Mouse (Mus musculus): Measurements from ENCODE around the gene Hcfc1r1. TPM values are rescaled to one million over a fixed set of nuclear protein-coding genes. Genes with fewer than 3 reads are reported as not detected.
A peak's percentile ranks its signal among the peaks of the same experiment; 100 is the strongest.

The Hcfc1r1 gene
- polyA plus RNA-seq, 1 experiment from 2014 or later = 136 TPM

DNA sequence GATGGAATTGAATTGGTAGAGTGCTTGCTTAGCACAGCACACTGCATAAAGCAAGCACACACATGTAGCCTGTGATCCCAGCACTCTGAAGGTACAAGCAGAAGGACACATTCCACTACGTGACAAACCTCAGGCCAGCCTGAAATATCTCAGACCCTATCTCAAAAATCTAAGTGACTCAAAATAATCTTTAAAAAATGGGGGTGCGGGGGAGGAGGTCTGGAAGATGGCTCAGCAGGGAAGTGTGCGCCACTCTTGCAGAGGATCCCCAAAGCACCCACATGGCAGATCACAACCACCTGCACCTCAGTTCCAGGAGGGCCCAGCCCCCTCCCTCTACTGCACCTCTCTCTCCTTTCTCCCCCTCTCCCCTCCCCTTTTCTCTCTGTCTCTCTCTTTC is 1.9 kb upstream of the Hcfc1r1 start:
- ATAC-seq = no peak
- WGBS = 88% methylated on average over 3 of the region's 3 CpGs
- no peaks in the 10 kb centered on the region for H3K9me3 ChIP-seq (ENCODE audit: control insufficient read depth)

DNA sequence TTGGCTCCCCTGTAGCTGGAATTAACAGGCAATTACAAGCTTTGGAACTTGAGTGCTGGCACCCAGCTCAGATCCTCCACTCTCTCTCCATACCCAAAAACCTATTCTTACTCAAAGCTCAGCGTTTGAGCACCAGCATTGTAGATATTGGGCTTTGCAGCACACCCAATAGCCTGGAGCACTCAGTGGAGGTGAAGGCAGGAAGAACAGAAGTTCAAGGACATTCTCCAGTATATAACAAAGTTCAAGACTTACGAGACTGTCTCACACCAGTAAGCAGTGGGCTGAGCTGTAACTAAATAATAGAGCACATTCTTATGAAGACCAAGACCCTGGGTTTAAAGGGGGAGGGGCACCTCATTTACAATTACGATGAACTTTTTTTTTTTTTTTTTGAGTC is 635 bp upstream of the Hcfc1r1 start:
- 44% methylated on average over 3 of the region's 3 CpGs for WGBS
- peak overlapping the region; percentile 80 for H3K4me3 ChIP-seq (ENCODE audit: low read depth, low read length)
- peaks cover 28% of the 10 kb centered on the region for H3K4me1 ChIP-seq (replicated peaks; ENCODE audit: control insufficient read depth, insufficient read depth, low read length)

More for the DNA sequence above, 1.9 kb upstream of the Hcfc1r1 start:
- no peak overlapping the region for H3K4me3 ChIP-seq (ENCODE audit: low read depth, low read length)
- H3K4me1 ChIP-seq (replicated peaks; ENCODE audit: control insufficient read depth, insufficient read depth, low read length) = peaks cover 20% of the 10 kb centered on the region
- no peaks in the 10 kb centered on the region for H3K27me3 ChIP-seq (replicated peaks; ENCODE audit: control insufficient read depth, insufficient read depth, low read length)
- no peak overlapping the region for H3K4me2 ChIP-seq (replicated peaks; ENCODE audit: low read depth)
- H3K36me3 ChIP-seq (ENCODE audit: control insufficient read depth, insufficient read depth) = peaks cover 36% of the 10 kb centered on the region
- no peak overlapping the region for H3K27ac ChIP-seq (ENCODE audit: low read depth, low read length)
- TF ChIP-seq CTCF (IDR thresholded peaks at IDR 0.05; ENCODE audit: low read depth) = no peak
- no peak overlapping the region for H3K9ac ChIP-seq (ENCODE audit: low read depth, low read length)

DNA sequence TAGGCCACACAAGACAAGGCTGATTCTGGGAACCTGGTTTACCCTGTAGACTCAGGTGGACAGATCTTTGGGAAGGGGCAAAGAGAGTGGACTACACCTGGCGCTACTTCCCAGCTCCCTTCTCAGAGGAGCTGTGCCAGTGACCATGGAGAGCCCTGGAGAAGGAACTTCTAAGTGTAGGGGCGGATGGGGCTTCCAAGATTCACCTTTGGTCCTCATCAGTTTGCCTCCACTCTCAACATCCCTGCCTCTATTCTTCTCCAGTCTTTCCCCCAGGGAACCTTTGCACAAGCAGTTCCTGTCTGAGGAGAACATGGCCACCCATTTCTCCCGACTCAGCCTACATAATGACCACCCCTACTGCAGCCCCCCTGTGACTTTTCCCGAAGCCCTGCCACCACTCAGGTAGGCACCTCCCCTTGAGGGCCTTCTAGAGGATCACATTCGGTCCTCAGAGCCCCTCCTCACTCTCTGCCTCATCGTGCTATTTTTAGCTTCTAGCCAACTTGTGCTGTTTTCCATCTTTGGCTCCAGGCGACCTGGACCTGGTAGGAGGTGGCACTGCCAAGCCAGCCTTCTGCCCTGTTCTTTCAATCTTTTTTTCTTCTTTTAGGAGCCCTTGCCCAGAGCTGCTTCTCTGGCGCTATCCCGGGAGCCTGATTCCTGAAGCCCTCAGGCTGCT is 1.0 kb downstream of the Hcfc1r1 start:
- Histone ChIP-seq H3K4me3 (ENCODE audit: low read depth, low read length) (peak overlapping the region; percentile 80), H3K9ac (ENCODE audit: low read depth, low read length) (peak overlapping the region; percentile 50), H3K4me1 (replicated peaks; ENCODE audit: control insufficient read depth, insufficient read depth, low read length) (peaks cover 28% of the 10 kb centered on the region), H3K4me2 (replicated peaks; ENCODE audit: low read depth) (peak overlapping the region; percentile 97), H3K27me3 (replicated peaks; ENCODE audit: control insufficient read depth, insufficient read depth, low read length) (peaks cover 8% of the 10 kb centered on the region), H3K36me3 (ENCODE audit: control insufficient read depth, insufficient read depth) (peaks cover 7% of the 10 kb centered on the region; the same call in 1 of the 2 replicates), H3K27ac (ENCODE audit: low read depth, low read length) (peak overlapping the region; percentile 60), H3K9me3 (ENCODE audit: control insufficient read depth) (no peaks in the 10 kb centered on the region)
- 41% methylated on average over 9 of the region's 9 CpGs for WGBS
- no peak for ATAC-seq
- TF ChIP-seq CTCF (IDR thresholded peaks at IDR 0.05; ENCODE audit: low read depth) = no peak

More for the DNA sequence above, 635 bp upstream of the Hcfc1r1 start:
- Histone ChIP-seq H3K9ac (ENCODE audit: low read depth, low read length) (no peak overlapping the region), H3K4me2 (replicated peaks; ENCODE audit: low read depth) (peak overlapping the region; percentile 97), H3K27me3 (replicated peaks; ENCODE audit: control insufficient read depth, insufficient read depth, low read length) (no peaks in the 10 kb centered on the region), H3K9me3 (ENCODE audit: control insufficient read depth) (no peaks in the 10 kb centered on the region), H3K36me3 (ENCODE audit: control insufficient read depth, insufficient read depth) (peaks cover 24% of the 10 kb centered on the region), H3K27ac (ENCODE audit: low read depth, low read length) (no peak overlapping the region)
- ATAC-seq = no peak
- TF ChIP-seq CTCF (IDR thresholded peaks at IDR 0.05; ENCODE audit: low read depth) = no peak

DNA sequence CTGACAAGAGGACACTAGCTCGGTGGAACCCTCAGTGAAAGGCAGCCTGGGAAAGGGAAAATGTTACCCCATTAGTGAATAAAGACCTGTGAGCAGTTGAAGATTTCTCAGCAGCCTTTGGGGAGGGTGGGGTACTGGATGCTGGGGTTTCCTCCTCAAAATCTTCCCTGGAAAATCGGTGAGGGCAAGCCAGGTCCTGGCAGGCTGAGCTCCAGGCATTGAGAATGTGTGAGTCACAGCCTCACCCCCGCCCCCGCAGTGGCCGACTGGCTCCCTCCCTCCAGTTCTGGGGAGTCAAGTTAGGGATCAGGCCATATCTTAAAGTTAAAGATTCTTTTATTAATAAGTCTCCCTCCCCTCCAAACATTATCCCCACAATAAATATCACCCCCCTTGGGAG is 1.7 kb downstream of the Hcfc1r1 start:
- peaks cover 28% of the 10 kb centered on the region for H3K4me1 ChIP-seq (replicated peaks; ENCODE audit: control insufficient read depth, insufficient read depth, low read length)
- H3K4me3 ChIP-seq (ENCODE audit: low read depth, low read length) = no peak overlapping the region
- 36% methylated on average over 5 of the region's 5 CpGs for WGBS
- H3K27ac ChIP-seq (ENCODE audit: low read depth, low read length) = peak overlapping the region; percentile 60; the same call in 1 of the 2 replicates
- peak overlapping the region; percentile 97 for H3K4me2 ChIP-seq (replicated peaks; ENCODE audit: low read depth)
- ATAC-seq = no peak
- no peak overlapping the region for H3K9ac ChIP-seq (ENCODE audit: low read depth, low read length)
- no peaks in the 10 kb centered on the region for H3K9me3 ChIP-seq (ENCODE audit: control insufficient read depth)
- TF ChIP-seq CTCF (IDR thresholded peaks at IDR 0.05; ENCODE audit: low read depth) = no peak
- H3K36me3 ChIP-seq (ENCODE audit: control insufficient read depth, insufficient read depth) = peaks cover 2% of the 10 kb centered on the region; the same call in 1 of the 2 replicates
- peaks cover 14% of the 10 kb centered on the region for H3K27me3 ChIP-seq (replicated peaks; ENCODE audit: control insufficient read depth, insufficient read depth, low read length)

DNA sequence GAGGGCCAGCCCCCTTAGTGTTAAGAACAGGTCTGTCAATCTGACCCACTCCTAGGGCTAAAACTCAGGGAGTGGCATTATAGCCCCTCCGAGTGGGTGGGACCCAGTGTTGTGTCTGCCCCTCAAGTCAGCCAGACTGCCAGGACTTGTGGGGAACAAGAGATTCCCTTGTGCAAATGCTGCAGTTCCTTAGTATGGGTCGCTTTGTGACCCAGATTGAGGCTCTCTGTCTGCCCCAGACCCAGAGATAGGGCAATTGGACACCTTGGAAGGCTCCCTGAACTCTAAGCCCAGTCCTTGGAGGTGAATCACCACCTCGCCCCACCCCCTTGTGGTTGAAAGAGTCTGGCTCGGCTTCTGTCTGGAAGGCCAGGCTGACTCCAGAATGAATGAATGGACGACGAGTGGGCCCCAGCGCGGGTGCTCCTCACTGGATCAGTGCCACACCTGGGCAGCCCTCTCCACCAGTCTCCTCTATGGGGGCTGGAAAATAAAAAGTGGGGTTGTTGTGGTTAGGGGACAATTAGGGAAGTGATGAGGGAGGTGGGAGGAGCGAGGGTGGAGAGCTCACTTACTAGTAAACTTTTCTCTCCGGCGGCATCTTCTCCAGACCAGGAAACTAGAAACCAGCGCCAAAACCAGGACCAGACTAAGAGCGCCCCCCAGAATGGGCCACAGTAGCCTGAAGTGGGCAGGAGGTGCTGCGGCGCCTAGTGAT is 2.3 kb downstream of the Hcfc1r1 start:
- ATAC-seq = peak; percentile 16; the same call in 1 of the 2 replicates

DNA sequence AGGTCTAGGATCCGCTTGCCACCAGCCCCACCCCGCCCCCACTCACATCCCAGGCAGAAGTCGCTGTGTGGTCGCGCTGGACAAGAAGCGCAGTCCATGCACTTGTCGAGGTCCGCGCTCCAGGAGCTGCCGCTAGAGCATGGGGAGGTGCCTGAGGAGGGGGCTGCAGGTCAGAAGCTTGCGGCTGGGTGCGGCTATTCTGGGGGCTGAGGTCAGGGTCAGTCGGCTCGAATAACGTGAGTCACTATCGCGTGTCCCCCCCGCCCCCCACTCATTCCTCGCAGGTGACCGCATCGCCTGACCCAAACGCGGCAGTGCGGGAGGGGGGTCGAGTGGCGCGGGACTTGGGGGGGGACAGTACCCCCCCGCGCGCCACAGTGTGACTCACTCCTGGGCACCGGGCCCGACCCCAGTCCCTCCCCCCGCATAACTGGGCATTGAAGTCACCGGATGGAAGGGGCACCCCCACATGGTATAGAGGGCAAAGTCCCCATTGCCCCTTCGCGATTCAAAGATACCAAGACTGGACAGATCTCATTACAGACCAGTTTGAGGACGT is 3.2 kb downstream of the Hcfc1r1 start:
- Histone ChIP-seq H3K4me3 (ENCODE audit: low read depth, low read length) (peak overlapping the region; percentile 65), H3K9me3 (ENCODE audit: control insufficient read depth) (no peaks in the 10 kb centered on the region), H3K4me1 (replicated peaks; ENCODE audit: control insufficient read depth, insufficient read depth, low read length) (peaks cover 31% of the 10 kb centered on the region), H3K27me3 (replicated peaks; ENCODE audit: control insufficient read depth, insufficient read depth, low read length) (peaks cover 23% of the 10 kb centered on the region), H3K27ac (ENCODE audit: low read depth, low read length) (peak overlapping the region; percentile 76), H3K36me3 (ENCODE audit: control insufficient read depth, insufficient read depth) (no peaks in the 10 kb centered on the region), H3K9ac (ENCODE audit: low read depth, low read length) (peak overlapping the region; percentile 59), H3K4me2 (replicated peaks; ENCODE audit: low read depth) (peak overlapping the region; percentile 97)
- WGBS = 2% methylated on average over 37 of the region's 37 CpGs
- TF ChIP-seq CTCF (IDR thresholded peaks at IDR 0.05; ENCODE audit: low read depth) = no peak
- ATAC-seq = no peak

More for the DNA sequence above, 2.3 kb downstream of the Hcfc1r1 start:
- peak; percentile 54 for TF ChIP-seq CTCF (IDR thresholded peaks at IDR 0.05; ENCODE audit: low read depth)
- H3K4me2 ChIP-seq (replicated peaks; ENCODE audit: low read depth) = peak overlapping the region; percentile 97
- H3K36me3 ChIP-seq (ENCODE audit: control insufficient read depth, insufficient read depth) = no peaks in the 10 kb centered on the region
- H3K9me3 ChIP-seq (ENCODE audit: control insufficient read depth) = no peaks in the 10 kb centered on the region
- 16% methylated on average over 15 of the region's 15 CpGs for WGBS
- H3K4me1 ChIP-seq (replicated peaks; ENCODE audit: control insufficient read depth, insufficient read depth, low read length) = peaks cover 28% of the 10 kb centered on the region
- H3K9ac ChIP-seq (ENCODE audit: low read depth, low read length) = no peak overlapping the region
- H3K27ac ChIP-seq (ENCODE audit: low read depth, low read length) = peak overlapping the region; percentile 28; the same call in 1 of the 2 replicates
- H3K27me3 ChIP-seq (replicated peaks; ENCODE audit: control insufficient read depth, insufficient read depth, low read length) = peaks cover 19% of the 10 kb centered on the region
- peak overlapping the region; percentile 65 for H3K4me3 ChIP-seq (ENCODE audit: low read depth, low read length)
